Mouse (Mus musculus) kidney, adult 9 months (tissue): ENCODE results near the gene Smyd3.

ENCODE experiments used
- DNase-seq: peaks from one replicate; pipeline ENCODE4 v3.0.0; 2022

Smyd3 gene

GRCm38 (mm10) chr1:179517713-179518465 is at the start of gene Smyd3:
Gene Smyd3 (minus strand): TSS chr1:179518041.
- DNase-seq = peak; percentile 85

DNA sequence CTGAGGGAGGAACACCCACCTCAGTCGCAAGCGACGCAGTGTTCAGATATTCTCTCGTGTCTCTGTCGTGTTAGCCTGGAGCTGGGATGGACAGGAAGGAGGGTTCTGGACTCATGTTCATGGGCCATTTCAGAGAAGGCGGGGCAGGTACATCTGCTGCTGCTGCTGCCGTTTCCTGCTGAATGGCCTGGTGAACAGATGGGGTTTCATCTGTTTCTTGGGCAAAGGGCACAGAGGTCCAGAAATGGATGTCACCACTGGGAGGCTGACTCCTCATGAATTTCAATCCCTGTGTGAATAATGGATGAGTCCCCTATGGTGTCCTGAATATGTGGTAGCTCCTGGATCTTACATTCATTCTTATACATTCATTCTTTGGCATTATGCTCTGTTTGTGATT is 49.7 kb upstream of the Smyd3 start:
- DNase-seq = no peak

DNA sequence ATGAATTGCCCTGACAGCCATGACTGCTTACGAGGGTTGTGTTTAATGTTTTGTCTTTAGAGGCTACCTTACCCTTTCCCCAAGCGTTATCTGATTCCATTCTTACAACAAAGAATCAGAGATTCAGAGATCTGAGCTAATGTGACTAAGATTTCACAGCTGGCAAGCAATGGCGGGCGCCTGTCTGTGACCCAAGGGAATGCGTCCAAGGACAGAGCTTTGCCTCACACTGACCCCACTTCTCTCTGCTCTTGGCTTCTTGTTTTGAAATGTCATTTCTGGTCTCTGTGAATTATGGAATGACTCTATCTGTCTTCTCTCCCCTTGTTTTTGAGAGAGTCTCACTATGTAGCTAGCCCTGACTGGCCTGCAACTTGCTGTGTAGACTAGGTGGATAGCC is 46.1 kb upstream of the Smyd3 start:
- DNase-seq = no peak

GRCm38 (mm10) chr1:179563211-179563610 is 45.4 kb upstream of the Smyd3 start:
- no peak for DNase-seq

GRCm38 (mm10) chr1:179560845-179561430 is 43.1 kb upstream of the Smyd3 start:
- DNase-seq = no peak

GRCm38 (mm10) chr1:179559446-179560194 is 41.8 kb upstream of the Smyd3 start:
- peak; percentile 39 for DNase-seq

DNA sequence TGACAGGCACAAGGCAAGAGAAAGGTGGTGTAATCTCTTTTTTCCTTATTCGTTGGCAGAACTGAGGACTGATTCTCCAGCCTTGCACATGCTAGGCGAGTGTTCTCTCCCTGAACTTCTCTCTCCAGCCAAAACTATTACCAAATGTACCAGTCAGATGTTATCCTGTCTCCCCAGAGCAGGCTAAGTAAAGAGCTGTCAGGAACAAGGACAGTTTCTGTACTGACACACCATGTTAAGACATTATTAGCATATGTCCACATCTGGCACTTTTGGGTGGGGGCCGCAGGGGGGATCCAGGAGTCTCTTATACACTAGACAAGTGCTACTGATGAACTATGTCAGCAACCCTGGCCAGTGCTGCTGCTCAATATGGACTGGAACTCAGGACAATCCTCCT is 39.1 kb upstream of the Smyd3 start:
- DNase-seq = no peak

- DNase-seq = no peak
Observed at GRCm38 (mm10) chr1:179553949-179554347, 36.1 kb upstream of the Smyd3 start.

- DNase-seq = peak; percentile 35
Observed at GRCm38 (mm10) chr1:179553197-179553948, 35.5 kb upstream of the Smyd3 start.

DNA sequence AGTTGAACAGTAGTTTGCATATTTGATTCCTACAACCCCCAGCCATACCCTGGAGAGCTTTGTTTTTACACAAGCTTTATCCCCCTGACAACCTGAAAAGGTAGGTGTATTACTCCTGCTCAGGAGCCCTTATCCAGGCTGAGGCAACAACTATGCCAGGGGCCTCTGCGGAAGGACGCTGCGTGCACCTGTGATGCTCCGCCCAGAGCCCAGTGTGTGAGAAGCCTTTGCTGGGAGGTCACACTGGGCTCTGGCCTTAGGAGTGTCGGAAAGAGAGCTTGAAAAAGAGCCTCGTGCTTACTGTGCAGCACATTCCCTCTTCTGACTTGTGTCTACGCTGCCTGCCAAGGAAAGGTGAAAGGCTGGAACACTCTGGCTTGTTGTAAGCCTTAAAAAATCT is 34.9 kb upstream of the Smyd3 start:
- no peak for DNase-seq

GRCm38 (mm10) chr1:179551921-179552320 is 34.1 kb upstream of the Smyd3 start:
- DNase-seq = no peak

DNA sequence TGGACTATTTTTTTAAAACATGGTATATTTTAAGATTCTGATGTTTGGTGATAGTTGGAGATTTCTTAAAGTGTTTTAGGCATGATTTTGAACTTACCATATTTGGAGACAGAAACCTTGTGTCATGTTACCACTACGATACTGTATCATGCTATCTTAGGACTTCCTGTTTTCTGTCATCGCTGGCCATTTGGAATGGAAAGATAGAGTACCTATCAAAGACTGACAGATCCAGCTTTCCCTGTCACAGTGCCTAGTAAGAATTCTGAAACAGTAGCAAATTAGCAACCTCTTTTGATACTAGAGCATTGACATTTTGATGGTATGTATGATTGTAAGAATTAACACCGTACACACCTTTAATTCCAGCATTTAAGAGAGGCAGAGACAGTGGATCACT is 33.5 kb upstream of the Smyd3 start:
- DNase-seq = no peak

DNA sequence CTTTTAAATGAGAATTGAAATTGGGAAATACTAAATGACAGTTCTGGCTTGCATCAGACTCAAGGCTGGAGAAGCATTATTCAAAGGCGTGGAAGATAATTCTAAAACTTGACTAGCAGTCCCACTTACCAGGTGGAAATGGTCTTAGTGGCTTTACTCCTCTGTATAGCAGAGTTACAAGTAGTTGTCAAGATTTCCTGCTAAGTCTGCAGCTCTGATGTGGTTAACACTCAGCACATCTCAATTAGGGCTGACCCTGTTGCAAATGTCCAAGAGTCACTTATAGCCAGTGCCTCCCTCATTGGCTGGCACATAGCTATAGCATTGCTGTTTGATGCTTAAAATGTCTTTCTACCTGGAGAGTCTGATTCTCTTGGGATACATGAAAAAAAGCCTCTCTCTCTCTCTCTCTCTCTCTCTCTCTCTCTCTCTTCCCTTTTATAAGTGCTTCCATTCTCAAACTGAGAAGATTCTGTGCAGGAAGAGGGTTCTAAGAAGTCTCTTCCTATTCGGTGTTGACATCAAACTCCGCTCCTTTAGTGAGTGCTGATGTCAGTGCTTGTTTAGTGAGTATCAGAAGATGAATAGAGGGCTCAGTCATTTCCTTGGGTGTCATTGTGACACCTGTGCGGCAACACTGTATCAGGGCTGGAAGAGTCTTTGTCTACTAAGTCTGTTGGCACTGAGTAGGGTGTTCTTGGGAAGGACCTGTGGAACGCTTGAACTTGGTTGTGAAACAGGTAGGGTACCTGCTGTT is 31.3 kb upstream of the Smyd3 start:
- DNase-seq = no peak

- DNase-seq = no peak
Observed at GRCm38 (mm10) chr1:179548220-179548619, 30.4 kb upstream of the Smyd3 start.

DNA sequence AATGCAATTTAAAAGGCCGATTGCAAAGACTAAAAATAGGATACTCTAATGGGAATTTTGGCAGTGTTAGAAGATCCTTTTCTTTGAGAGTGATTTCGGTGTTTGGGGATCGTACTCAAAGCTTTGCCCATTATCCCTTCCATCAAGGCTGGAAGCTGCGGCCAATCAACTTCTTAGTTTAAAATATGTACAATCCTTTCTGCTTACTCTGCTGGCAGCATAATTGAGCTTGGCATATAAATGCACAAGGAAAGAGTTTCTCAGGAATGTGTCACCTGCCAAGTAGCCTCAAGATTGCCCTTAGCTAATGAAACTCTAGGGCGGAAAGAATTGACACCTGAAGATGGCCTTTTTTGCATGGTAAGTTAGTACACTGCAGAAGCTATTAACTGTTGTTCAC is 29.3 kb upstream of the Smyd3 start:
- peak; percentile 32 for DNase-seq

DNA sequence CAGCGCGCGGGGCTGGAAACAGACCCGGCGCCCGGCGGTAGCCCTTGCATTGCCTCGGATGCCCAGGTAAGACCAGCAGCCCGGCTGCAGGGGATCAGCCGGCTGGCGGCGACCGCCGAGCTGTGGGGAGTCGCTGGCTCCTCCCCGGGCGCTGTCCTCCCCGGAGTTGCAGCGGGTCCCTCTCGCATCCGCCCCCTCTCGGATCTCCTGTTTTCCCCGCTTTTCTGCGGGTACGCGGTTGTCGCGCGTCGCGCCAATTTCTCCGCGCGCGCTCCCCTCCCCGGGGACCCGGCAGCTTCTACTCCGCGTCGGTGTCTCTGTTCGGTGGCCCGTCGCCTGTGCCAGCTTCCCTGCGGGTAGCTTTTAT is 28.7 kb upstream of the Smyd3 start:
- DNase-seq = no peak

- peak; percentile 99 for DNase-seq
Observed at GRCm38 (mm10) chr1:179545768-179546550, 28.1 kb upstream of the Smyd3 start, which contains the start of the genes Tfb2m and Cnst. Gene Tfb2m (minus strand): TSS chr1:179546267. Gene Cnst (plus strand): TSS chr1:179546370.

DNA sequence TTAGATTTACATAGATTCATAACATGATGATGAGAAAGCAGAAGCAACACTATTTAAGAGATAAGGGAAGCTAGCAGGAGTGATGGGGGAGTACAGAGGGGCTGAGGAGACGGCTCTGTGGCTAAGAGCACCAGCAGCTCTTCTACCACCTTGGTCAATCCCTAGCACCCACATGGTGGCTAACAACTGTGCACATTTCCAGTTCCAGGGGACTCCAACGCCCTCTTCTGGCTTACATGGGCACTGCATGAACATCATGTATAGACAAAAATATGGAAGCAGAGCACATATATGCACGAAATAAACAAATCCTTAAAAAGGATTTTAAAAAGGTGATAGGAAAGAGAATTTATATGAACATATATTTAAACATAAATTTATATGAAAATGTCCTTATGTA is 23.7 kb upstream of the Smyd3 start:
- DNase-seq = no peak

DNA sequence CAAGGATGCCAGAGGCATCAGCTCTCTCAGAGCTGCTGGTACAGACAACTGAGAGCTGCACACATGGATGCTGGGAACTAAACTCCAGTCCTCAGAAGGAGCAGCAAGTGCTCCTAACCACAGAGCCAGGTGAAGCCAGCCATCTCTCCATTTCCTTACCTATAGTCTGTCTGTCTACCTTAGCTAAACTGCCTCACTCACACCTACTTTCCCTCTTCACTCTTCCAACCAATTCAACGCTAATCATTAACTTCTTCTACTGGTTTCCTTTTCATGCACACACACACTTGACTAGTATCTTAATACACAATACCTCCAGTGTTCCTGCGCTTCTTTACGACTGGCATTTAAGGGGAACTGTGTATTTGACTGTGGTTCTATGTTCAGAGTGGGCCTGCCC is 22.0 kb upstream of the Smyd3 start:
- DNase-seq = no peak

- DNase-seq = no peak
Observed at GRCm38 (mm10) chr1:179539054-179539453, 21.2 kb upstream of the Smyd3 start.

DNA sequence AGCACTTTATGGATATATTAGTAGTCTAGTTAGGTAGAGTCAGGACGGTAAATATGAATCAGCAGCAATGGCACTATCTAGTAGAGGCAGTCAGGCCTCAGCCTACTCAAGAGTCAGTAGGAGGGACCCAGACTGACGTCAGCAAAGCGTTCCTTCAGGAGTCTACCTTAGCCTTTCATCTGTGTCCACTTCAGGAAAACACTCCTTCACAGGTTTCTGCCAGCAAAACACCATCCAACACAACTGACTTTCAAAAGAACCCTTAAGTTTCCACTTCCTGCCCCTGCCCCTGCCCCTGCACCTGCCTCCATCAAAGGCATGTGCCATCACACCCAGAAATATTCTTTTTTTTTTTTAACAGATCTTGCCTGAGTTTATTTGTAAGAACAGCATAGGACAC is 2.1 kb upstream of the Smyd3 start:
- DNase-seq = no peak
